Mouse (Mus musculus) CH12F3 (cell line): ENCODE measurements around the gene Gpx8.
"Not testable (repeated sequence)": the region's sequence is repeated elsewhere in the genome, so short reads cannot be mapped to it uniquely, and the experiment has no call there.

Source experiments
- in situ Hi-C: fragments of 300-500 bp; cut with MboI; formaldehyde crosslinking; loops from 2 replicates; pipeline ENCODE4 v1.14.3; 2020; ENCODE audit warnings: low sequenced_read_pairs

Gene Gpx8

GRCm38 (mm10) chr13:113031792-113032571 is 14.2 kb downstream of the Gpx8 start:
- in situ Hi-C loops: loop anchor here (10.0 to 25.0 kb wide), 2 partner anchors 357 to 745 kb away; partner anchors contain the start of gene Ankrd55

GRCm38 (mm10) chr13:113031351-113031750 is 14.9 kb downstream of the Gpx8 start:
- in situ Hi-C loops: loop anchor here (10.0 to 25.0 kb wide), 2 partner anchors 357 to 744 kb away; partner anchors contain the start of gene Ankrd55

GRCm38 (mm10) chr13:113023274-113024143 is 22.7 kb downstream of the Gpx8 start:
- in situ Hi-C loops: no loop called here

GRCm38 (mm10) chr13:113022467-113022866 is 23.7 kb downstream of the Gpx8 start:
- in situ Hi-C loops: no loop called here

GRCm38 (mm10) chr13:113021521-113021920 is 24.7 kb downstream of the Gpx8 start:
- in situ Hi-C loops: no loop called here

- in situ Hi-C loops: not testable (repeated sequence)
Measured at GRCm38 (mm10) chr13:113013174-113013953, 32.8 kb downstream of the Gpx8 start.

GRCm38 (mm10) chr13:113012683-113013082 is 33.5 kb downstream of the Gpx8 start:
- in situ Hi-C loops: no loop called here

GRCm38 (mm10) chr13:113000576-113001318 is 45.5 kb downstream of the Gpx8 start:
- in situ Hi-C loops: no loop called here

GRCm38 (mm10) chr13:113000090-113000489 is 46.1 kb downstream of the Gpx8 start:
- in situ Hi-C loops: no loop called here

GRCm38 (mm10) chr13:112998427-112999201 is 47.6 kb downstream of the Gpx8 start:
- in situ Hi-C loops: no loop called here

GRCm38 (mm10) chr13:112997369-112997768 is 48.8 kb downstream of the Gpx8 start:
- in situ Hi-C loops: no loop called here

GRCm38 (mm10) chr13:112996407-112996806 is 49.8 kb downstream of the Gpx8 start:
- in situ Hi-C loops: no loop called here

GRCm38 (mm10) chr13:112994191-112994590 is 52.0 kb downstream of the Gpx8 start:
- in situ Hi-C loops: no loop called here

GRCm38 (mm10) chr13:112993531-112994152 is 52.6 kb downstream of the Gpx8 start, which contains the start of gene Mcidas:
Gene Mcidas, plus strand, starts transcription at chr13:112993845.
- in situ Hi-C loops: no loop called here
